Mouse (Mus musculus): ENCODE results near the gene Snrpb. TPM values are rescaled to one million over a fixed set of nuclear protein-coding genes. Genes with fewer than 3 reads are reported as not detected.

Gene Snrpb
- polyA plus RNA-seq, 1 experiment from 2014 or later: 349 TPM

Other genes with a start within 250 kb of the Snrpb start
- 0.08 TPM in 1 of 2 replicates, not detected in the other for gene Tgm3, start 167.1 kb downstream of the Snrpb start, polyA plus RNA-seq (2014; fragmentation: Nextera tagmentation; extraction: Ambion mirVana)
- 0.30 and 0.57 TPM in 2 replicates for gene Tgm6, start 67.0 kb downstream of the Snrpb start, polyA plus RNA-seq (2014; fragmentation: Nextera tagmentation; extraction: Ambion mirVana)
- not detected in 2 replicates for gene Tmc2, start 15.8 kb upstream of the Snrpb start, polyA plus RNA-seq (2014; fragmentation: Nextera tagmentation; extraction: Ambion mirVana)
- 217 and 235 TPM in 2 replicates for gene Nop56, start 95.0 kb upstream of the Snrpb start, polyA plus RNA-seq (2014; fragmentation: Nextera tagmentation; extraction: Ambion mirVana)
- gene Idh3b, start 105.1 kb upstream of the Snrpb start, polyA plus RNA-seq (2014; fragmentation: Nextera tagmentation; extraction: Ambion mirVana): 166 and 170 TPM in 2 replicates
- gene Ebf4, start 115.8 kb upstream of the Snrpb start, polyA plus RNA-seq (2014; fragmentation: Nextera tagmentation; extraction: Ambion mirVana): 3.6 and 4.7 TPM in 2 replicates
- 13.0 and 15.3 TPM in 2 replicates for gene Cpxm1, start 218.2 kb upstream of the Snrpb start, polyA plus RNA-seq (2014; fragmentation: Nextera tagmentation; extraction: Ambion mirVana)
- 0.15 TPM in 1 of 2 replicates, not detected in the other for gene Gm28372, start 225.8 kb upstream of the Snrpb start, polyA plus RNA-seq (2014; fragmentation: Nextera tagmentation; extraction: Ambion mirVana)
- not detected in 2 replicates for gene 1700020A23Rik, start 225.9 kb upstream of the Snrpb start, polyA plus RNA-seq (2014; fragmentation: Nextera tagmentation; extraction: Ambion mirVana)
- gene Tmem239, start 227.1 kb upstream of the Snrpb start, polyA plus RNA-seq (2014; fragmentation: Nextera tagmentation; extraction: Ambion mirVana): not detected in 2 replicates
- 88.2 and 88.6 TPM in 2 replicates for gene Vps16, start 244.9 kb upstream of the Snrpb start, polyA plus RNA-seq (2014; fragmentation: Nextera tagmentation; extraction: Ambion mirVana)
- gene Pced1a, start 245.3 kb upstream of the Snrpb start, polyA plus RNA-seq (2014; fragmentation: Nextera tagmentation; extraction: Ambion mirVana): 10.1 and 15.1 TPM in 2 replicates

Measured in midbrain, embryonic 14.5 days (tissue).